Mouse (Mus musculus) heart, postnatal 0 days (tissue): ENCODE measurements at regions not wholly inside any gene's neighbourhood (a gene's known extent, or its start where the extent isn't known, plus 50 kb on each side); places are given as distances from the start of the nearest gene placed in this dataset.
A peak's percentile ranks its signal among the peaks of the same experiment; 100 is the strongest.

Experiments used
- ATAC-seq: fragments of 200-750 bp; cut with Nextera tagmentation; 2 replicates; pipeline ENCODE4 v1.8.0; 2017; ENCODE audit warnings: low read depth, moderate number of reproducible peaks, moderate library complexity; ENCODE audit not compliant: insufficient read depth
- DNase-seq: peaks from one replicate; pipeline ENCODE4 v3.0.0-alpha.2; 2016; ENCODE audit warnings: low spot score
- H3K27ac ChIP-seq: fragments of 300-500 bp; sonication (generic); 2 replicates; pipeline ENCODE4 v1.5.1; 2014; ENCODE audit warnings: low read depth, mild to moderate bottlenecking
- H3K27me3 ChIP-seq: fragments of 300-500 bp; sonication (generic); 2 replicates; pipeline ENCODE4 v1.6.1; 2014; ENCODE audit warnings: low read length, mixed read lengths; ENCODE audit not compliant: control insufficient read depth, insufficient read depth
- H3K36me3 ChIP-seq: fragments of 300-500 bp; sonication (generic); replicated peaks from 2 replicates; pipeline ENCODE4 v1.6.1; 2014; ENCODE audit warnings: low read length, mixed read lengths; ENCODE audit not compliant: control insufficient read depth, insufficient read depth
- H3K4me1 ChIP-seq: fragments of 300-500 bp; sonication (generic); 2 replicates; pipeline ENCODE4 v1.6.1; 2014; ENCODE audit warnings: antibody characterized with exemption; ENCODE audit not compliant: control insufficient read depth, insufficient read depth
- H3K4me2 ChIP-seq: fragments of 300-500 bp; sonication (generic); 2 replicates; pipeline ENCODE4 v1.6.1; 2014; ENCODE audit warnings: low read depth, mild to moderate bottlenecking, low read length, moderate library complexity
- H3K4me3 ChIP-seq: fragments of 300-500 bp; sonication (generic); 2 replicates; pipeline ENCODE4 v1.5.1; 2014; ENCODE audit warnings: low read depth, low read length
- H3K9ac ChIP-seq: fragments of 300-500 bp; sonication (generic); replicated peaks from 2 replicates; pipeline ENCODE4 v1.6.1; 2014; ENCODE audit warnings: low read depth, low read length, mixed read lengths
- H3K9me3 ChIP-seq: fragments of 300-500 bp; sonication (generic); replicated peaks from 2 replicates; pipeline ENCODE4 v1.6.1; 2016; ENCODE audit warnings: low read length; ENCODE audit not compliant: control insufficient read depth
- CTCF ChIP-seq: IDR thresholded peaks from 2 replicates; pipeline ENCODE4 v1.5.1; 2016; ENCODE audit warnings: antibody characterized with exemption, control low read depth, low read depth
- EP300 ChIP-seq: IDR thresholded peaks from 2 replicates; pipeline ENCODE4 v1.6.1; 2016; ENCODE audit warnings: antibody characterized with exemption, low read depth
- WGBS: fragments of 180-500 bp; shearing (Covaris S2); extraction: QIAGEN DNeasy Blood & Tissue Kit; methylation state at CpG from one replicate; pipeline ENCODE4 v1.1.7; 2014; 5-methylcytosine and 5-hydroxymethylcytosine counted together

GRCm38 (mm10) chr4:64200151-64200807 is 153.5 kb upstream of the Tnc start:
- no peak overlapping the region for H3K4me2 ChIP-seq
- no peaks in the 10 kb centered on the region for H3K27me3 ChIP-seq
- ATAC-seq = no peak
- H3K27ac ChIP-seq = no peak overlapping the region
- 30% methylated on average over 3 of the region's 3 CpGs for WGBS
- H3K9ac ChIP-seq = no peak overlapping the region
- TF ChIP-seq EP300 (no peak), CTCF (no peak)
- peak; percentile 7 for DNase-seq
- H3K36me3 ChIP-seq = no peaks in the 10 kb centered on the region
- H3K9me3 ChIP-seq = no peaks in the 10 kb centered on the region
- no peaks in the 10 kb centered on the region for H3K4me1 ChIP-seq
- no peak overlapping the region for H3K4me3 ChIP-seq

GRCm38 (mm10) chr4:64184986-64185385 is 138.2 kb upstream of the Tnc start:
- Histone ChIP-seq H3K9ac (no peak overlapping the region), H3K27ac (no peak overlapping the region), H3K36me3 (no peaks in the 10 kb centered on the region), H3K9me3 (no peaks in the 10 kb centered on the region), H3K4me2 (no peak overlapping the region), H3K4me3 (no peak overlapping the region), H3K4me1 (no peaks in the 10 kb centered on the region), H3K27me3 (no peaks in the 10 kb centered on the region)
- no peak for DNase-seq
- no peak for TF ChIP-seq CTCF
- no peak for TF ChIP-seq EP300
- ATAC-seq = no peak

- WGBS = 30% methylated on average over 3 of the region's 3 CpGs
- Histone ChIP-seq H3K4me2 (no peak overlapping the region), H3K9ac (no peak overlapping the region), H3K4me1 (no peaks in the 10 kb centered on the region), H3K27me3 (no peaks in the 10 kb centered on the region), H3K9me3 (no peaks in the 10 kb centered on the region), H3K36me3 (no peaks in the 10 kb centered on the region), H3K4me3 (no peak overlapping the region), H3K27ac (no peak overlapping the region)
- TF ChIP-seq EP300 (no peak), CTCF (no peak)
- DNase-seq (no peak), ATAC-seq (no peak)
These were observed 129.1 kb upstream of the Tnc start for GRCm38 (mm10) chr4:64175938-64176337.

- ATAC-seq = no peak
- Histone ChIP-seq H3K27ac (no peak overlapping the region), H3K4me1 (no peaks in the 10 kb centered on the region), H3K9ac (no peak overlapping the region), H3K27me3 (no peaks in the 10 kb centered on the region), H3K9me3 (no peaks in the 10 kb centered on the region), H3K4me2 (no peak overlapping the region), H3K4me3 (no peak overlapping the region), H3K36me3 (no peaks in the 10 kb centered on the region)
- TF ChIP-seq CTCF (no peak), EP300 (no peak)
- DNase-seq = no peak
- 70% methylated on average over 3 of the region's 3 CpGs for WGBS
These were observed 124.7 kb upstream of the Tnc start for GRCm38 (mm10) chr4:64171476-64171875.

GRCm38 (mm10) chr4:64148989-64149463 is 102.2 kb upstream of the Tnc start:
- no peak overlapping the region for H3K9ac ChIP-seq
- H3K27ac ChIP-seq = no peak overlapping the region
- H3K9me3 ChIP-seq = no peaks in the 10 kb centered on the region
- ATAC-seq (no peak), DNase-seq (no peak)
- H3K27me3 ChIP-seq = no peaks in the 10 kb centered on the region
- H3K4me3 ChIP-seq = no peak overlapping the region
- no peaks in the 10 kb centered on the region for H3K4me1 ChIP-seq
- whole genome bisulfite sequencing = 65% methylated on average over 5 of the region's 5 CpGs
- TF ChIP-seq EP300 (no peak), CTCF (no peak)
- H3K36me3 ChIP-seq = no peaks in the 10 kb centered on the region
- no peak overlapping the region for H3K4me2 ChIP-seq

GRCm38 (mm10) chr4:64145924-64146323 is 99.1 kb upstream of the Tnc start:
- 65% methylated on average over 2 of the region's 2 CpGs for WGBS
- Histone ChIP-seq H3K27me3 (no peaks in the 10 kb centered on the region), H3K4me1 (no peaks in the 10 kb centered on the region), H3K27ac (no peak overlapping the region), H3K9me3 (no peaks in the 10 kb centered on the region), H3K36me3 (no peaks in the 10 kb centered on the region), H3K4me3 (no peak overlapping the region), H3K4me2 (no peak overlapping the region), H3K9ac (no peak overlapping the region)
- TF ChIP-seq EP300 (no peak), CTCF (no peak)
- no peak for DNase-seq
- no peak for ATAC-seq
